8 mouse cellular contexts compared by ENCODE assay signal in the genomic region with DNA sequence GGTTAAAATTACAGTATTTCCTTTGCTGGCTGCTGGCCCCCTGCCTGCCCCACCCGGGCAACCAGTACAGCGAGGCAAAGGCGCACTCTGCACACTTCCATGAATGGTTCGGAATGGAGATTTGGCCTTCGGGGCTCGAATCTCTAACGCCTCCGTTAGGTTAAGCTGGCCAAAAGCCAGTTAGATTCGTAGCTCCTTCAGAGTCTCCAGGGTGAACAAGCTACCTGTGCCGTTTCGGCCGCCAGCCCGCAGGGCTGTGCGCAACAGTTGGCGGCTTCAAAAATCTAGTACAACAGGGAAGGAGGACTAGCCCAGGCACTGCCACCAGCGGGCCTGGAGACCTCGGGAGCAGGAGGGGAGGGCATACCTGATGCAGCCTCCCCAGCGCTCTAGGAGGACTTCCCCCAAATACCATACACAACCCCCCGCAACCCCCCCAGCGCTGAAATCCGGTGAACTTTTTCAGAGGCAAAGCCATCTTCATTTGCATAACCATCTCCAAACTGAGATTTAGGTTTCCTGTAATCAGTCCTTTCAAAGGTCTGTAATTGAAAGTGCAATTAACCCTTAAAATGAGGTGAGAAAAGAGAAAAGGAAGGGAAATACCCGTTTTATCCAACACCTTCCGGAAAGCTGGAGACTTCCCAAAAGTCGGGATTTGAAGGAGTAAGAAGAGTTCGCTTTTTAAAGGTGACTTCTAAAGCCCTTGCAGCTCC. TPM values are rescaled to one million over a fixed set of nuclear protein-coding genes. Genes with fewer than 3 reads are reported as not detected.
A peak's percentile ranks its signal among the peaks of the same experiment; 100 is the strongest.
DNase-seq lines count a peak whose midpoint lies in the region; ATAC-seq lines count a peak whose summit lies in the region.

No protein-coding gene starts in this region.

- H3K9ac ChIP-seq in forebrain, embryonic 16.5 days (replicated peaks; ENCODE audit: low read depth, low read length), result peak overlapping the region; percentile 66
- peak overlapping the region; percentile 60 for H3K9ac ChIP-seq in intestine, embryonic 15.5 days

- peaks cover 4% of the 10 kb centered on the region; the same call in 1 of the 2 replicates for H3K4me1 ChIP-seq in forebrain, embryonic 16.5 days (replicated peaks; ENCODE audit: control insufficient read depth, insufficient read depth, low read length)
- H3K4me1 ChIP-seq in intestine, embryonic 15.5 days (replicated peaks), result no peaks in the 10 kb centered on the region

- no peaks in the 10 kb centered on the region for H3K36me3 ChIP-seq in forebrain, embryonic 16.5 days (ENCODE audit: control insufficient read depth, insufficient read depth)
- no peaks in the 10 kb centered on the region for H3K36me3 ChIP-seq in intestine, embryonic 15.5 days

- DNase-seq in urinary bladder, postnatal 14 days (ENCODE audit: low spot score), result peak; percentile 15
- no peak for DNase-seq in urinary bladder, postnatal 4 days (ENCODE audit: low spot score in 2 of 2)
- DNase-seq in lung, postnatal 4 days, result peak; percentile 8 to 36
- DNase-seq in left cerebral cortex, adult 11 months (ENCODE audit: low spot score), result no peak
- DNase-seq in thymus, postnatal 4 days, result no peak
- DNase-seq in right cerebral cortex, adult 2 months (ENCODE audit: low spot score in 2 of 2), result no peak

- 12% methylated on average over 24 of the region's 25 CpGs for WGBS in forebrain, embryonic 16.5 days
- 20% methylated on average over 25 of the region's 25 CpGs for WGBS in intestine, embryonic 15.5 days

- no peaks in the 10 kb centered on the region for H3K9me3 ChIP-seq in forebrain, embryonic 16.5 days (ENCODE audit: control insufficient read depth, low read length)
- H3K9me3 ChIP-seq in intestine, embryonic 15.5 days, result no peaks in the 10 kb centered on the region

- H3K4me3 ChIP-seq in forebrain, embryonic 16.5 days (replicated peaks; ENCODE audit: low read length), result peak overlapping the region; percentile 50
- peak overlapping the region; percentile 51 for H3K4me3 ChIP-seq in intestine, embryonic 15.5 days (replicated peaks)

- no peak overlapping the region; the same call in 1 of the 2 replicates for H3K27ac ChIP-seq in forebrain, embryonic 16.5 days (ENCODE audit: low read length)
- H3K27ac ChIP-seq in intestine, embryonic 15.5 days, result no peak overlapping the region

- ATAC-seq in forebrain, embryonic 16.5 days, result no peak
- ATAC-seq in intestine, embryonic 15.5 days, result no peak

- H3K4me2 ChIP-seq in forebrain, embryonic 16.5 days (ENCODE audit: low read length), result peak overlapping the region; percentile 67
- peak overlapping the region; percentile 75 for H3K4me2 ChIP-seq in intestine, embryonic 15.5 days (replicated peaks)

- H3K27me3 ChIP-seq in forebrain, embryonic 16.5 days (replicated peaks; ENCODE audit: control insufficient read depth, insufficient read depth, low read length), result no peaks in the 10 kb centered on the region; the same call in 1 of the 2 replicates
- no peaks in the 10 kb centered on the region for H3K27me3 ChIP-seq in intestine, embryonic 15.5 days (replicated peaks)

RNA-seq across cellular contexts. Expression of gene Gpc4, which starts 1.5 kb away (rescaled TPM):
- 31.3 and 39.5 TPM in 2 replicates for polyA plus RNA-seq in forebrain, embryonic 16.5 days (2015; fragmentation: Nextera tagmentation; extraction: Ambion mirVana)
- polyA plus RNA-seq in intestine, embryonic 15.5 days (2015; fragmentation: Nextera tagmentation; extraction: Ambion mirVana), result 23.1 and 25.8 TPM in 2 replicates

Comparison
In these comparisons a context has a peak if more than half of its experiments do, and no peak if none do; other contexts are left out.
1. DNase-seq: peak in urinary bladder, postnatal 14 days (single experiment) and lung, postnatal 4 days (2 of 2); none in urinary bladder, postnatal 4 days (0 of 2), left cerebral cortex, adult 11 months (single experiment), thymus, postnatal 4 days (single experiment) and right cerebral cortex, adult 2 months (0 of 2).